Mouse (Mus musculus): ENCODE results near the gene Olfr1212.

DNA sequence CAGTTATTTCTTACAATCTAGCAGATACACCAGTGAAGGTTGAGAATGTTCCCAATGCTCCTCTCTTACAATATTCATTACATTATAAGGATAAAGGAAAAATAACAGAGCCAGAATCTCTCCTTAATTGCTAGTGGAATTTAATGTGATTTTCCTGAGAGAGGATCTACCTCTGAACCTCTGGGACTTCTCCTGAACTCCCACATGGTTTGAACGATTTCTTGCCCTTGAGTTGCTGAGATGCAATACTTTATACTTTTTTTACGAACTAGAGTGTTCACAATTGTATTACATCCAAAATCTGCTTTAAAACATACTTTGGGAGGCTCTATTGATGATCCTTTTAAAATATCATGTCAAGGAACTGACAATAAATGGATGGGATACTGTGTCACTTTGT lies 53.1 kb downstream of the Olfr1212 start, which contains the start of gene Olfr1215:
- TF ChIP-seq E2F4 (IDR thresholded peaks at IDR 0.05; ENCODE audit: insufficient replicate concordance, low read depth, low read length) (no peak), CTCF (conservative IDR thresholded peaks at IDR 0.05 in 1 of 2, IDR thresholded peaks at IDR 0.05 in 1 of 2; ENCODE audit: low read depth in 2 of 2, low read length in 2 of 2) (no peak), TCF12 (IDR thresholded peaks at IDR 0.05; ENCODE audit: low read depth, low read length) (no peak), MYC (IDR thresholded peaks at IDR 0.05; ENCODE audit: low read depth, low read length) (no peak), ELF1 (IDR thresholded peaks at IDR 0.05; ENCODE audit: low read depth, low read length) (no peak), EP300 (IDR thresholded peaks at IDR 0.05; ENCODE audit: low read length) (no peak), USF1 (IDR thresholded peaks at IDR 0.05; ENCODE audit: low read depth, low read length) (no peak), CHD1 (IDR thresholded peaks at IDR 0.05; ENCODE audit: low read depth, low read length) (no peak), HCFC1 (IDR thresholded peaks at IDR 0.05; ENCODE audit: low read depth, low read length) (no peak), POLR2A (IDR thresholded peaks at IDR 0.05; ENCODE audit: low read depth, low read length) (no peak), MXI1 (IDR thresholded peaks at IDR 0.05; ENCODE audit: low read depth, low read length) (no peak), MAX (IDR thresholded peaks at IDR 0.05; ENCODE audit: low read length) (no peak), POLR2AphosphoS2 (IDR thresholded peaks at IDR 0.05; ENCODE audit: low read depth, low read length) (no peak)
